Mouse (Mus musculus): ENCODE results near the gene Stk32c. TPM values are rescaled to one million over a fixed set of nuclear protein-coding genes. Genes with fewer than 3 reads are reported as not detected.

The Stk32c gene
- polyA plus RNA-seq, 1 experiment from 2014 or later: 0.16 TPM

DNA sequence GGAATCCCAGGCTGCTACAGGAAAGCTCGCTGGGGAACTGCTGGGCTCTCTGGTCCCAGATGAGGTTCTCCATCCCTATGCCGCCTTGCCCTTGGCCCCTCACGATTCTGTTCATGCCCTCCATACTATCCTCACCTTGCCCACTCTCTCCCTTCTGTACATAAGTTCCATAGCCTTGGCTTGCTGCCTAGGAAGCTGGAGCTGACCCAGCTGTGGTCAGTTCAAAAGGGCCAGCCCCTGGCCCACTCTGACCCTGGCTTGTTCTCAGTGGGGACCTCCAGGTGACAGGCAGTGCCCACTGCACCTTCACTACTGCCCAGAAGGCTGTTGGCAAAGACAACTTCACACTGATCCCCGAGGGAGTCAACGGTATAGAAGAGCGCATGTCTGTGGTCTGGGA, 116.7 kb downstream of the Stk32c start:
- no peak overlapping the region for H3K4me3 ChIP-seq (ENCODE audit: low read depth, low read length)
- H3K36me3 ChIP-seq (ENCODE audit: insufficient read depth): no peaks in the 10 kb centered on the region
- H3K27me3 ChIP-seq (ENCODE audit: insufficient read depth, low read length): no peaks in the 10 kb centered on the region
- no peak overlapping the region for H3K9ac ChIP-seq
- WGBS: 79% methylated on average over 6 of the region's 6 CpGs
- no peak overlapping the region for H3K4me2 ChIP-seq
- no peak overlapping the region for H3K27ac ChIP-seq (ENCODE audit: low read depth)
- no peaks in the 10 kb centered on the region for H3K9me3 ChIP-seq (ENCODE audit: low read depth, low read length)
- no peak for TF ChIP-seq CTCF (IDR thresholded peaks at IDR 0.05; ENCODE audit: low read depth)
- DNase-seq (no peak), ATAC-seq (ENCODE audit: insufficient read depth) (no peak)
- H3K4me1 ChIP-seq (ENCODE audit: insufficient read depth): no peaks in the 10 kb centered on the region

DNA sequence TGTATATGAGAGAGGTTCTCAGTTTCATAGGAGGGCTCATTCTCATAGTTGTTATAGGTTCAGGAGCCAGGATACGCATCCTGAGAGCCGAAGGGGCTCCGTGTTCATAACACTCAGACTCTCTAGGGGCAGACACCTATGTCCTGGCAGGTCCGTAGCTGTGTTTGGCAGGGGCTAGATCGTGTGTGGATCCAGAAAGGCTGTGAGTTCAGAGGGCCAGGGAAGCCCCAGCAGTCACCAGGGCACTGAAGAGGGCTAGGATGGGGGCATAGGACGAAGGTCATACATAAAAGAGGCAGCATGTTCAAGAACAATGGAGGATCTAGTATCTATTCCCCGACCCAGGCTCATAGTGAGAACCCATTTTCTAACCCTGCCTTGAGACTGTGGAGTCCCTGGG, 117.8 kb downstream of the Stk32c start:
- no peak for DNase-seq
- H3K9ac ChIP-seq: no peak overlapping the region
- H3K36me3 ChIP-seq (ENCODE audit: insufficient read depth): no peaks in the 10 kb centered on the region
- no peak for ATAC-seq (ENCODE audit: insufficient read depth)
- H3K27me3 ChIP-seq (ENCODE audit: insufficient read depth, low read length): no peaks in the 10 kb centered on the region
- 87% methylated on average over 7 of the region's 7 CpGs for WGBS
- no peaks in the 10 kb centered on the region for H3K4me1 ChIP-seq (ENCODE audit: insufficient read depth)
- no peak for TF ChIP-seq CTCF (IDR thresholded peaks at IDR 0.05; ENCODE audit: low read depth)
- H3K9me3 ChIP-seq (ENCODE audit: low read depth, low read length): no peaks in the 10 kb centered on the region
- no peak overlapping the region for H3K4me2 ChIP-seq
- H3K4me3 ChIP-seq (ENCODE audit: low read depth, low read length): no peak overlapping the region
- no peak overlapping the region for H3K27ac ChIP-seq (ENCODE audit: low read depth)

DNA sequence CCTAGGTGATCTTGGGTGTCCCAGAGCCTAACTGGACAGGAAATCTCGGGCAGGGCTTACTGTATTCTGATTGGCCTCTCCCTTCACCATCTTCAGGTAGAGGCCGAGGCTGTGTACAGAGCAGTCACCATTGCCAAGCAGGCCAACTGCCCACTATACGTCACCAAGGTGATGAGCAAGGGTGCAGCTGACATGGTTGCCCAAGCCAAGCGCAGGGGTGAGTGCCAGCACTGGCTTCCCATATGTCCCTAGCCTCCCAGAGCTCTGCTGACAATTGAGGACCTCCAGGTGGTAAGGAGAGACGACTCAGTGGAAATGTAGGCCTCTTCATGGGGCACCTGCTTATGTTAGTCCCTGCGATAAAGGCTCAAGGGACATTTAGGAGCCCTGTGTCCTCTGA, 118.3 kb downstream of the Stk32c start:
- 77% methylated on average over 6 of the region's 6 CpGs for WGBS
- no peaks in the 10 kb centered on the region for H3K9me3 ChIP-seq (ENCODE audit: low read depth, low read length)
- DNase-seq (no peak), ATAC-seq (ENCODE audit: insufficient read depth) (no peak)
- H3K4me2 ChIP-seq: no peak overlapping the region
- no peak for TF ChIP-seq CTCF (IDR thresholded peaks at IDR 0.05; ENCODE audit: low read depth)
- H3K36me3 ChIP-seq (ENCODE audit: insufficient read depth): no peaks in the 10 kb centered on the region
- no peaks in the 10 kb centered on the region for H3K27me3 ChIP-seq (ENCODE audit: insufficient read depth, low read length)
- H3K9ac ChIP-seq: no peak overlapping the region
- H3K4me1 ChIP-seq (ENCODE audit: insufficient read depth): no peaks in the 10 kb centered on the region
- H3K27ac ChIP-seq (ENCODE audit: low read depth): no peak overlapping the region
- H3K4me3 ChIP-seq (ENCODE audit: low read depth, low read length): no peak overlapping the region

DNA sequence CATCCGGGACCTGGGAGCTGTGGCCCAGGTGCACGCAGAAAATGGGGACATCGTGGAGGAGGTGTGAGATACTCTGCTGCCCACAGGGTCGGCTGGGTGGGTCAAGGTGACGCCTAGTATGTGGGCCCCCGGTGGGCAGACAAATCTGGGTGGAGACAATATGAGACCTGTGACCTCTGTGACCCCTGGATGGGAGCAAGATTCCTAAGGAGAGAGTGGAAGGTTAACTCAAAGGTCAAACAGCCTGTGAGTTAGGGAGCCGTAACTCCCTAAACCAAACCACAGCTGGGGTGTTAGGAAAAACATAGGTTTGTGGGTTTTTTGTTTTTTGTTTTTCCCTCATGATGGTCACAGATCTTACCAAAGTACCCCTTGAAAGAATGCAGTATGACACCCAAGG, 119.3 kb downstream of the Stk32c start:
- no peaks in the 10 kb centered on the region for H3K36me3 ChIP-seq (ENCODE audit: insufficient read depth)
- no peaks in the 10 kb centered on the region for H3K27me3 ChIP-seq (ENCODE audit: insufficient read depth, low read length)
- no peaks in the 10 kb centered on the region for H3K4me1 ChIP-seq (ENCODE audit: insufficient read depth)
- DNase-seq (no peak), ATAC-seq (ENCODE audit: insufficient read depth) (no peak)
- no peak overlapping the region for H3K4me2 ChIP-seq
- TF ChIP-seq CTCF (IDR thresholded peaks at IDR 0.05; ENCODE audit: low read depth): no peak
- no peak overlapping the region for H3K9ac ChIP-seq
- 73% methylated on average over 7 of the region's 7 CpGs for WGBS
- no peaks in the 10 kb centered on the region for H3K9me3 ChIP-seq (ENCODE audit: low read depth, low read length)
- no peak overlapping the region for H3K27ac ChIP-seq (ENCODE audit: low read depth)
- H3K4me3 ChIP-seq (ENCODE audit: low read depth, low read length): no peak overlapping the region

DNA sequence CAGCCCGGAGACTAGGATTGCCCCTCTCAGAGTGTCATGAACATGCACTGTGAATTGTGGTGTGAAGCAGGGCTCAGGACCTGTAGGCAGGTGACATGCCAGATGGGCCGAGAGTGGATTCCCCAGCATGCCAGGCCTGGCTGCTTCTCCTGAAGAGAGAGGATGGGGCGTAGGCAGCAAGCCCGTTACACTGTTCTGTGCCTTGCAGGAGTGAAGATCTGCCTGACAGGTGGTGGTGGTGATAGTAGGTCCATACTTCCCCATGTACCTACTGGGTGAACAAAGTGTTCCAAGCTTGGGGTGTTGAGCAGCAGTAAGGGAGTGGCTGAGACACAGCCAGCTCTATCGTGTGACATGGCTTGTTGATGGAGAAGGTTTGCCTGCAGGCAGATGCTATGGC, 120.0 kb downstream of the Stk32c start:
- WGBS: 88% methylated on average over 5 of the region's 5 CpGs
- Histone ChIP-seq H3K27ac (ENCODE audit: low read depth) (no peak overlapping the region), H3K4me3 (ENCODE audit: low read depth, low read length) (no peak overlapping the region), H3K27me3 (ENCODE audit: insufficient read depth, low read length) (no peaks in the 10 kb centered on the region), H3K9ac (no peak overlapping the region), H3K4me1 (ENCODE audit: insufficient read depth) (no peaks in the 10 kb centered on the region), H3K9me3 (ENCODE audit: low read depth, low read length) (no peaks in the 10 kb centered on the region), H3K4me2 (no peak overlapping the region), H3K36me3 (ENCODE audit: insufficient read depth) (no peaks in the 10 kb centered on the region)
- no peak for DNase-seq
- TF ChIP-seq CTCF (IDR thresholded peaks at IDR 0.05; ENCODE audit: low read depth): no peak
- ATAC-seq (ENCODE audit: insufficient read depth): no peak

DNA sequence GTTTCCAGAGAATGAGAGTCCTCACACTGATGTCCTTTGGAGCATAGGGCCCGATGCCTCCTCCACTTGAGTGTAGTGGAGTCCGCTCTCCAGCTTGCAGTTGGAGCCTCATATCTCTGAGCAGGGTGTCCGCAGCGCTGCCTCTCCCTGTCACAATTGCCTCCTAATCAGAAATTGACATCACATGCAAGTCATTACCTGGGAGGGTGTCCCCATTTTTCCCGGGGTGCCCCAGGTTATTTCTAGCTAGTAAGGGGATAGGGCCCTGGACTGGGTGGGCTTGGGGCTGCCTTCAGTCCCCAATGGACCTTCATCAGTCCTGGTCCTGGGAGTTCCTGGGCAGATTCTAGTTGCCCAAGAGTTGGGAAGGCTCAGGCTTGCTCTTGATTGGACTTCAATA, 120.4 kb downstream of the Stk32c start:
- H3K27me3 ChIP-seq (ENCODE audit: insufficient read depth, low read length): no peaks in the 10 kb centered on the region
- 89% methylated on average over 5 of the region's 5 CpGs for WGBS
- H3K4me2 ChIP-seq: no peak overlapping the region
- H3K9ac ChIP-seq: no peak overlapping the region
- H3K9me3 ChIP-seq (ENCODE audit: low read depth, low read length): no peaks in the 10 kb centered on the region
- no peak for ATAC-seq (ENCODE audit: insufficient read depth)
- H3K27ac ChIP-seq (ENCODE audit: low read depth): no peak overlapping the region
- no peak overlapping the region for H3K4me3 ChIP-seq (ENCODE audit: low read depth, low read length)
- no peak for DNase-seq
- H3K4me1 ChIP-seq (ENCODE audit: insufficient read depth): no peaks in the 10 kb centered on the region
- no peak for TF ChIP-seq CTCF (IDR thresholded peaks at IDR 0.05; ENCODE audit: low read depth)
- no peaks in the 10 kb centered on the region for H3K36me3 ChIP-seq (ENCODE audit: insufficient read depth)

DNA sequence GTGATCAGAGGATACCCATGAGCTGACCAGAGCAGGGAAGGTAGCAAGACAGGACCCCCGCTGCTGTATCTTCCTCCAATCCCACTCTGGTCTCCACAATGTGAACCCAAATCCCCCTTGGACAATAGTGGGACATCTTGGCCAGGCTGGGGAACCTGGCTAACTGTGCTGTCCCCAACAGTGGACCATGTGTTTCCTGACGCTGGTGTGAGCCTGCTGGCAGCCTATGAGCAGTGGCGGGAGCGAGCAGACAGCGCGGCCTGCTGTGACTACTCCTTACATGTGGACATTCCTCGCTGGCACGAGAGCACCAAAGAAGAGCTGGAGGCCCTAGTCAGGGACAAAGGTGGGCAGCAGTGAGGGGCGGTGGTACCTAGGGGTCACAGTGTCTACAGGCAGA, 121.4 kb downstream of the Stk32c start:
- Histone ChIP-seq H3K9me3 (ENCODE audit: low read depth, low read length) (no peaks in the 10 kb centered on the region), H3K36me3 (ENCODE audit: insufficient read depth) (no peaks in the 10 kb centered on the region), H3K4me3 (ENCODE audit: low read depth, low read length) (no peak overlapping the region), H3K4me1 (ENCODE audit: insufficient read depth) (no peaks in the 10 kb centered on the region), H3K27me3 (ENCODE audit: insufficient read depth, low read length) (peaks cover 8% of the 10 kb centered on the region), H3K4me2 (no peak overlapping the region), H3K27ac (ENCODE audit: low read depth) (no peak overlapping the region), H3K9ac (no peak overlapping the region)
- 87% methylated on average over 9 of the region's 9 CpGs for WGBS
- ATAC-seq (ENCODE audit: insufficient read depth) (no peak), DNase-seq (no peak)
- TF ChIP-seq CTCF (IDR thresholded peaks at IDR 0.05; ENCODE audit: low read depth): no peak

All from lung, embryonic 14.5 days (tissue).